In the genomic region with DNA sequence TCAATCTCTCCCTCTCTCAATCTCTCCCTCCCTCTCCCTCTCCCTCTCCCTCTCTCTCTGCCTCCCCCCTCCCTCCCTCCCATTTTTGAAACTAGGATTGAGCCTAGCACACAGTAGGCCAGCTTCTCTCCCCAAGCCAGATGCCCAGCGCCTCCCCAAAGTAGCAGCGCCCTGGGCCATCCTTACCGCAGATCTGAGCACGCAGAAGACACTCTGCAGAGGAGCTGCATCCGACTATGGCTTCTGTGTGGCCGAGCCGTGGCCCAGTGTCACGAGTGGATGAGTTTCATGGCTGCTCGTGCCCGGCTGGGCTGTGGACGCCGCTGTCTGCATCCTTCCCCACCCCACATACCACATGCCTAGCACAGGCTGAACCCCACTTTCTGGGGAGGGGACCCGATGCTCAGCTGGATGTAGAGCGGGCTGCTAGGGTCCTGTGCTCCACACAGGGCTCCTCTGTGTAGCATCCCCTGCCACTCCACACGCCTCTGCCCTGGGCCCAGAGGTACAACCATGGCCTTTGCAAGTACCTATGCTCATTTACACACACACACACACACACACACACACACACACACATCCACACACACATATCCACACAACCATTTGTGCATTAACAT, we compare ENCODE assay signal across 14 mouse cellular contexts. TPM values are rescaled to one million over a fixed set of nuclear protein-coding genes. Genes with fewer than 3 reads are reported as not detected.
DNase-seq lines count a peak whose midpoint lies in the region; ATAC-seq and TF ChIP-seq lines count a peak whose summit lies in the region.
"Had no signal": no experiment of that assay in that cellular context is flagged by ENCODE, and none has a peak within 500 bp of the region (broad histone marks: within the 10 kb centered on the region; RNA-seq: fewer than 3 reads in every experiment).

No protein-coding gene starts in this region.

- H3K27ac ChIP-seq in hindbrain, embryonic 16.5 days (ENCODE audit: low read depth, low read length): no peak overlapping the region
- H3K27ac ChIP-seq in midbrain, postnatal 0 days (ENCODE audit: low read depth, low read length): no peak overlapping the region

- intact Hi-C loops in heart, postnatal 14 days (cut with DNase I): loop anchor here (2.0 kb wide), 1 partner anchor 134 kb away; no protein-coding TSS in a partner anchor

- H3K9me3 ChIP-seq in megakaryocyte, embryonic 14.5 days: no peaks in the 10 kb centered on the region
- no peaks in the 10 kb centered on the region for H3K9me3 ChIP-seq in hindbrain, embryonic 16.5 days (ENCODE audit: control insufficient read depth, low read length)
- 0 out of 2 replicates have a peak, but pooled peaks cover 3% of the 10 kb centered on the region for H3K9me3 ChIP-seq in midbrain, postnatal 0 days (ENCODE audit: low read length)

- no peaks in the 10 kb centered on the region for H3K36me3 ChIP-seq in megakaryocyte, embryonic 14.5 days (replicated peaks; ENCODE audit: low read length)
- no peaks in the 10 kb centered on the region for H3K36me3 ChIP-seq in hindbrain, embryonic 16.5 days (ENCODE audit: control insufficient read depth, insufficient read depth, low read length)
- H3K36me3 ChIP-seq in midbrain, postnatal 0 days (ENCODE audit: insufficient read depth, low read length): no peaks in the 10 kb centered on the region

- no peak overlapping the region for H3K9ac ChIP-seq in hindbrain, embryonic 16.5 days (ENCODE audit: low read depth, low read length)
- no peak overlapping the region for H3K9ac ChIP-seq in midbrain, postnatal 0 days (replicated peaks; ENCODE audit: low read length, poor library complexity, severe bottlenecking)

- DNase-seq in adrenal gland, postnatal 14 days: peak; percentile 3
- no peak for DNase-seq in adrenal gland, adult 18-20 months (ENCODE audit: low spot score in 2 of 2)
- DNase-seq in midbrain, postnatal 0 days (ENCODE audit: low spot score): no peak
- DNase-seq in layer of hippocampus, adult 18-20 months (ENCODE audit: low spot score in 2 of 2): no peak
- DNase-seq in heart, postnatal 14 days: no peak

- no peak for TF ChIP-seq CTCF in midbrain, postnatal 0 days (IDR thresholded peaks at IDR 0.05)

- no peak for ATAC-seq in megakaryocyte, adult 5-6 weeks (ENCODE audit: poor library complexity, severe bottlenecking)
- peak; percentile 77 for ATAC-seq in hindbrain, embryonic 16.5 days
- ATAC-seq in midbrain, postnatal 0 days (ENCODE audit: low FRiP score): peak; percentile 35; the same call in 1 of the 2 replicates
- ATAC-seq: Patski had no signal

- WGBS in hindbrain, embryonic 16.5 days: 63% methylated on average over 15 of the region's 15 CpGs
- 65% methylated on average over 15 of the region's 15 CpGs for WGBS in midbrain, postnatal 0 days

- peaks cover 6% of the 10 kb centered on the region for H3K27me3 ChIP-seq in megakaryocyte, embryonic 14.5 days (replicated peaks)
- no peaks in the 10 kb centered on the region for H3K27me3 ChIP-seq in hindbrain, embryonic 16.5 days (replicated peaks; ENCODE audit: control insufficient read depth, insufficient read depth, low read length)
- H3K27me3 ChIP-seq in midbrain, postnatal 0 days (ENCODE audit: insufficient read depth, low read length): no peaks in the 10 kb centered on the region
- H3K27me3 ChIP-seq: Patski had no signal

- H3K4me3 ChIP-seq in megakaryocyte, embryonic 14.5 days (replicated peaks): peak overlapping the region; percentile 91
- H3K4me3 ChIP-seq in hindbrain, embryonic 16.5 days (ENCODE audit: low read length): no peak overlapping the region
- no peak overlapping the region for H3K4me3 ChIP-seq in midbrain, postnatal 0 days (ENCODE audit: low read depth, low read length)

- no peak overlapping the region for H3K4me2 ChIP-seq in hindbrain, embryonic 16.5 days (ENCODE audit: low read length)
- H3K4me2 ChIP-seq in midbrain, postnatal 0 days (ENCODE audit: low read depth, low read length, poor library complexity, severe bottlenecking): no peak overlapping the region

- H3K4me1 ChIP-seq in megakaryocyte, embryonic 14.5 days: peaks cover 12% of the 10 kb centered on the region
- no peaks in the 10 kb centered on the region; the same call in 1 of the 2 replicates for H3K4me1 ChIP-seq in hindbrain, embryonic 16.5 days (ENCODE audit: control insufficient read depth, insufficient read depth, low read depth, low read length)
- no peaks in the 10 kb centered on the region for H3K4me1 ChIP-seq in midbrain, postnatal 0 days (ENCODE audit: insufficient read depth, low read length)

RNA-seq across cellular contexts. Expression of a gene that starts 26.5 kb away (rescaled TPM):
- total RNA-seq in adrenal gland, postnatal 14 days (2021): not detected in 2 replicates
- not detected for total RNA-seq in adrenal gland, adult 18-20 months (2021)
- polyA plus RNA-seq in megakaryocyte, embryonic 14.5 days (2012; ENCODE audit: insufficient read depth, low replicate concordance): not detected in 2 replicates
- not detected in 2 replicates for total RNA-seq in megakaryocyte, adult 5-6 weeks (2015)
- not detected in 2 replicates for total RNA-seq in megakaryocyte, adult 5-6 weeks (2017)
- not detected in 2 replicates for polyA plus RNA-seq in hindbrain, embryonic 16.5 days (2015; fragmentation: Nextera tagmentation; extraction: Ambion mirVana)
- total RNA-seq in midbrain, postnatal 0 days (2014; rRNA removed): not detected in 2 replicates
- polyA plus RNA-seq in midbrain, postnatal 0 days (2015; fragmentation: Nextera tagmentation; extraction: Ambion mirVana): not detected in 2 replicates
- not detected for total RNA-seq in layer of hippocampus, adult 18-20 months (2021)
- total RNA-seq in heart, postnatal 14 days (2021): not detected
- total RNA-seq: adrenal gland, postnatal 10 days; left cerebral cortex, postnatal 25 days had no signal
- polyA plus RNA-seq: embryonic facial prominence, embryonic 11.5 days; heart, embryonic 16.5 days; lung, embryonic 16.5 days; Patski had no signal

RNA-seq across cellular contexts. Expression of a gene that starts 29.2 kb away (rescaled TPM):
- not detected in 2 replicates for total RNA-seq in adrenal gland, postnatal 14 days (2021)
- total RNA-seq in adrenal gland, adult 18-20 months (2021): under 1 TPM in 1 of 2 experiments, not detected in 1; 0.20 TPM
- not detected in 2 replicates for polyA plus RNA-seq in megakaryocyte, embryonic 14.5 days (2012; ENCODE audit: insufficient read depth, low replicate concordance)
- not detected in 2 replicates for total RNA-seq in megakaryocyte, adult 5-6 weeks (2015)
- not detected in 2 replicates for total RNA-seq in megakaryocyte, adult 5-6 weeks (2017)
- polyA plus RNA-seq in hindbrain, embryonic 16.5 days (2015; fragmentation: Nextera tagmentation; extraction: Ambion mirVana): not detected in 2 replicates
- not detected in 2 replicates for total RNA-seq in midbrain, postnatal 0 days (2014; rRNA removed)
- polyA plus RNA-seq in midbrain, postnatal 0 days (2015; fragmentation: Nextera tagmentation; extraction: Ambion mirVana): 0.11 TPM in 1 of 2 replicates, not detected in the other
- total RNA-seq in layer of hippocampus, adult 18-20 months (2021): under 1 TPM in 1 of 2 experiments, not detected in 1; 0.45 TPM
- not detected for total RNA-seq in heart, postnatal 14 days (2021)
- polyA plus RNA-seq: embryonic facial prominence, embryonic 11.5 days; heart, embryonic 16.5 days; lung, embryonic 16.5 days; Patski had no signal

RNA-seq across cellular contexts. Expression of a gene that starts 38.7 kb away (rescaled TPM):
- total RNA-seq in adrenal gland, postnatal 14 days (2021): not detected in 2 replicates
- total RNA-seq in adrenal gland, adult 18-20 months (2021): not detected
- 0.03 TPM in 1 of 2 replicates, not detected in the other for polyA plus RNA-seq in megakaryocyte, embryonic 14.5 days (2012; ENCODE audit: insufficient read depth, low replicate concordance)
- total RNA-seq in megakaryocyte, adult 5-6 weeks (2015): not detected in 2 replicates
- not detected in 2 replicates for total RNA-seq in megakaryocyte, adult 5-6 weeks (2017)
- not detected in 2 replicates for polyA plus RNA-seq in hindbrain, embryonic 16.5 days (2015; fragmentation: Nextera tagmentation; extraction: Ambion mirVana)
- total RNA-seq in midbrain, postnatal 0 days (2014; rRNA removed): not detected in 2 replicates
- not detected in 2 replicates for polyA plus RNA-seq in midbrain, postnatal 0 days (2015; fragmentation: Nextera tagmentation; extraction: Ambion mirVana)
- not detected for total RNA-seq in layer of hippocampus, adult 18-20 months (2021)
- not detected for total RNA-seq in heart, postnatal 14 days (2021)
- total RNA-seq: adrenal gland, postnatal 10 days; left cerebral cortex, postnatal 25 days had no signal
- polyA plus RNA-seq: embryonic facial prominence, embryonic 11.5 days; heart, embryonic 16.5 days; lung, embryonic 16.5 days; Patski had no signal
